ENCODE assay signal across 18 mouse cellular contexts in genomic region chrX:56468422-56468821, GRCm38 (mm10). TPM values are rescaled to one million over a fixed set of nuclear protein-coding genes. Genes with fewer than 3 reads are reported as not detected.
A peak's percentile ranks its signal among the peaks of the same experiment; 100 is the strongest.
DNase-seq lines count a peak whose midpoint lies in the region; ATAC-seq and TF ChIP-seq lines count a peak whose summit lies in the region.
"Had no signal": no experiment of that assay in that cellular context is flagged by ENCODE, and none has a peak within 500 bp of the region (broad histone marks: within the 10 kb centered on the region; RNA-seq: fewer than 3 reads in every experiment).

No protein-coding gene starts in this region.

- 11% methylated on average over 6 of the region's 6 CpGs for WGBS in kidney, adult 2 months
- 43% methylated on average over 6 of the region's 6 CpGs for WGBS in intestine, postnatal 0 days
- WGBS in limb, embryonic 13.5 days, result 25% methylated on average over 6 of the region's 6 CpGs
- 47% methylated on average over 6 of the region's 6 CpGs for WGBS in forebrain, embryonic 10.5 days

- H3K4me1 ChIP-seq in kidney, adult 2 months (ENCODE audit: control insufficient read depth, insufficient read depth, low read length), result peaks cover 7% of the 10 kb centered on the region
- H3K4me1 ChIP-seq in intestine, postnatal 0 days (replicated peaks; ENCODE audit: control insufficient read depth, insufficient read depth, low read length), result no peaks in the 10 kb centered on the region
- H3K4me1 ChIP-seq in limb, embryonic 13.5 days, result 0 out of 2 replicates have a peak, but pooled peaks cover 5% of the 10 kb centered on the region
- peaks cover 9% of the 10 kb centered on the region; the same call in 1 of the 2 replicates for H3K4me1 ChIP-seq in forebrain, embryonic 10.5 days
- H3K4me1 ChIP-seq: embryonic facial prominence, embryonic 12.5 days; hindbrain, embryonic 13.5 days had no signal

- peak overlapping the region; percentile 52 for H3K27ac ChIP-seq in kidney, adult 2 months (ENCODE audit: insufficient read depth, low read depth, low read length)
- H3K27ac ChIP-seq in intestine, postnatal 0 days (ENCODE audit: low read depth, low read length), result no peak overlapping the region
- peak overlapping the region; percentile 28; the same call in 1 of the 2 replicates for H3K27ac ChIP-seq in limb, embryonic 13.5 days
- no peak overlapping the region for H3K27ac ChIP-seq in forebrain, embryonic 10.5 days
- H3K27ac ChIP-seq: embryonic facial prominence, embryonic 12.5 days; hindbrain, embryonic 13.5 days had no signal

- no peaks in the 10 kb centered on the region for H3K36me3 ChIP-seq in kidney, adult 2 months (ENCODE audit: control insufficient read depth, insufficient read depth, low read length)
- H3K36me3 ChIP-seq in intestine, postnatal 0 days (ENCODE audit: control insufficient read depth, insufficient read depth), result no peaks in the 10 kb centered on the region
- H3K36me3 ChIP-seq in limb, embryonic 13.5 days, result 0 out of 2 replicates have a peak, but pooled peaks cover 4% of the 10 kb centered on the region
- peaks cover 19% of the 10 kb centered on the region for H3K36me3 ChIP-seq in forebrain, embryonic 10.5 days (replicated peaks)
- H3K36me3 ChIP-seq: embryonic facial prominence, embryonic 12.5 days; heart, embryonic 12.5 days; hindbrain, embryonic 13.5 days had no signal

- H3K27me3 ChIP-seq in kidney, adult 2 months (replicated peaks; ENCODE audit: control insufficient read depth, insufficient read depth, low read length), result no peaks in the 10 kb centered on the region
- no peaks in the 10 kb centered on the region for H3K27me3 ChIP-seq in intestine, postnatal 0 days (replicated peaks; ENCODE audit: control insufficient read depth, insufficient read depth, low read length)
- no peaks in the 10 kb centered on the region for H3K27me3 ChIP-seq in limb, embryonic 13.5 days
- H3K27me3 ChIP-seq in forebrain, embryonic 10.5 days (ENCODE audit: poor library complexity, severe bottlenecking), result no peaks in the 10 kb centered on the region
- H3K27me3 ChIP-seq: embryonic facial prominence, embryonic 12.5 days; heart, embryonic 12.5 days; hindbrain, embryonic 13.5 days had no signal

- H3K9ac ChIP-seq in intestine, postnatal 0 days (ENCODE audit: low read depth, low read length), result no peak overlapping the region
- no peak overlapping the region for H3K9ac ChIP-seq in limb, embryonic 13.5 days
- H3K9ac ChIP-seq: embryonic facial prominence, embryonic 12.5 days; heart, embryonic 12.5 days; hindbrain, embryonic 13.5 days had no signal

- no peak for TF ChIP-seq POLR2A in kidney, adult 2 months (IDR thresholded peaks at IDR 0.05; ENCODE audit: low read depth, low read length)

- TF ChIP-seq CTCF in kidney, adult 2 months (conservative IDR thresholded peaks at IDR 0.05; ENCODE audit: insufficient read depth, insufficient read length, low read depth, low read length), result no peak
- TF ChIP-seq CTCF in intestine, postnatal 0 days (IDR thresholded peaks at IDR 0.05; ENCODE audit: low read depth), result no peak

- H3K9me3 ChIP-seq in intestine, postnatal 0 days (ENCODE audit: control insufficient read depth), result no peaks in the 10 kb centered on the region
- H3K9me3 ChIP-seq in limb, embryonic 13.5 days, result no peaks in the 10 kb centered on the region
- H3K9me3 ChIP-seq in forebrain, embryonic 10.5 days, result no peaks in the 10 kb centered on the region; the same call in 1 of the 2 replicates
- H3K9me3 ChIP-seq: embryonic facial prominence, embryonic 12.5 days; hindbrain, embryonic 13.5 days had no signal

- H3K4me3 ChIP-seq in kidney, adult 2 months (ENCODE audit: insufficient read depth, low read depth, low read length), result no peak overlapping the region
- no peak overlapping the region for H3K4me3 ChIP-seq in intestine, postnatal 0 days (ENCODE audit: low read depth, low read length)
- H3K4me3 ChIP-seq in limb, embryonic 13.5 days, result no peak overlapping the region
- H3K4me3 ChIP-seq in forebrain, embryonic 10.5 days, result no peak overlapping the region
- H3K4me3 ChIP-seq: embryonic facial prominence, embryonic 12.5 days; heart, embryonic 12.5 days; hindbrain, embryonic 13.5 days; myocyte had no signal

- H3K4me2 ChIP-seq in intestine, postnatal 0 days (replicated peaks; ENCODE audit: low read depth), result no peak overlapping the region
- no peak overlapping the region for H3K4me2 ChIP-seq in limb, embryonic 13.5 days (replicated peaks)
- H3K4me2 ChIP-seq: embryonic facial prominence, embryonic 12.5 days; heart, embryonic 12.5 days; hindbrain, embryonic 13.5 days; midbrain, embryonic 11.5 days had no signal

- ATAC-seq in intestine, postnatal 0 days, result peak; percentile 16; the same call in 1 of the 2 replicates
- ATAC-seq in limb, embryonic 13.5 days (ENCODE audit: low FRiP score, low read depth), result no peak

- no peak for DNase-seq in kidney, adult 2 months
- DNase-seq in kidney, adult 18-20 months, result no peak
- peak; percentile 15 for DNase-seq in embryo, embryonic 11 days
- DNase-seq in forebrain, embryonic 10.5 days (ENCODE audit: extremely low spot score, low spot score), result no peak
- DNase-seq in Muller cell, postnatal 12 days (ENCODE audit: inconsistent ontology term), result no peak
- DNase-seq in cerebellum, postnatal 25 days, result no peak
- DNase-seq: cerebellum, adult 9-11 months; gastrocnemius, postnatal 14 days; thymus, postnatal 4 days had no signal

RNA-seq across cellular contexts. Expression of gene Ints6l, which starts 13.8 kb away (rescaled TPM):
- 8.6 and 9.6 TPM in 2 replicates for polyA plus RNA-seq in kidney, adult 2 months (2012; rRNA removed)
- 12.7 and 13.9 TPM in 2 replicates for polyA plus RNA-seq in intestine, postnatal 0 days (2015; fragmentation: Nextera tagmentation; extraction: Ambion mirVana)
- polyA plus RNA-seq in limb, embryonic 13.5 days (2015; fragmentation: Nextera tagmentation; extraction: Ambion mirVana), result 25.3 and 26.6 TPM in 2 replicates
- 21.2 and 24.1 TPM in 2 replicates for polyA plus RNA-seq in forebrain, embryonic 10.5 days (2016; fragmentation: Nextera tagmentation; extraction: Ambion mirVana)

RNA-seq across cellular contexts. Expression of gene Gm2174, which starts 20.7 kb away (rescaled TPM):
- polyA plus RNA-seq in kidney, adult 2 months (2012; rRNA removed), result not detected in 2 replicates
- polyA plus RNA-seq in intestine, postnatal 0 days (2015; fragmentation: Nextera tagmentation; extraction: Ambion mirVana), result 0.69 and 0.77 TPM in 2 replicates
- 2.9 and 5.6 TPM in 2 replicates for polyA plus RNA-seq in limb, embryonic 13.5 days (2015; fragmentation: Nextera tagmentation; extraction: Ambion mirVana)
- polyA plus RNA-seq in forebrain, embryonic 10.5 days (2016; fragmentation: Nextera tagmentation; extraction: Ambion mirVana), result 1.4 and 1.5 TPM in 2 replicates
- polyA plus RNA-seq: frontal cortex, adult 2 months; liver, adult 2 months had no signal

RNA-seq across cellular contexts. Expression of gene Gm10477, which starts 56.1 kb away (rescaled TPM):
- polyA plus RNA-seq in kidney, adult 2 months (2012; rRNA removed), result not detected in 2 replicates
- polyA plus RNA-seq in intestine, postnatal 0 days (2015; fragmentation: Nextera tagmentation; extraction: Ambion mirVana), result not detected in 2 replicates
- polyA plus RNA-seq in limb, embryonic 13.5 days (2015; fragmentation: Nextera tagmentation; extraction: Ambion mirVana), result not detected in 2 replicates
- polyA plus RNA-seq in forebrain, embryonic 10.5 days (2016; fragmentation: Nextera tagmentation; extraction: Ambion mirVana), result not detected in 2 replicates
- polyA plus RNA-seq: embryonic facial prominence, embryonic 12.5 days; frontal cortex, adult 2 months; heart, embryonic 12.5 days; hindbrain, embryonic 13.5 days; liver, adult 2 months; midbrain, embryonic 11.5 days; myocyte had no signal

Comparison
In these comparisons a context has a peak if more than half of its experiments do, and no peak if none do; other contexts are left out.
1. H3K27ac ChIP-seq: peak in kidney, adult 2 months (single experiment) and limb, embryonic 13.5 days (single experiment); none in intestine, postnatal 0 days (single experiment) and forebrain, embryonic 10.5 days (single experiment).